Mouse (Mus musculus) heart, adult 2 months (tissue): ENCODE measurements around the gene Tpd52l2. TPM values are rescaled to one million over a fixed set of nuclear protein-coding genes. Genes with fewer than 3 reads are reported as not detected.

Experiments used
- DNase-seq, 2 experiments: peaks; one replicate each; pipeline ENCODE4 v3.0.0; 2021
- H3K27ac ChIP-seq: fragments of 200-600 bp; 2 replicates; pipeline ENCODE4 v1.8.1; 2022
- H3K27me3 ChIP-seq: fragments of 200-500 bp; 2 replicates; pipeline ENCODE4 v1.6.1; 2012; ENCODE audit warnings: mild to moderate bottlenecking, low read length, inconsistent platforms, mixed read lengths; ENCODE audit not compliant: control insufficient read depth, insufficient read depth
- H3K36me3 ChIP-seq: fragments of 200-500 bp; 2 replicates; pipeline ENCODE4 v1.6.1; 2012; ENCODE audit warnings: low read length, inconsistent platforms; ENCODE audit not compliant: control insufficient read depth, insufficient read depth
- H3K4me1 ChIP-seq: fragments of 200-500 bp; 2 replicates; pipeline ENCODE4 v1.6.1; 2011; ENCODE audit warnings: low read length; ENCODE audit not compliant: control insufficient read depth, insufficient read depth
- H3K4me3 ChIP-seq: fragments of 200-600 bp; 2 replicates; pipeline ENCODE4 v1.8.1; 2022
- H3K79me2 ChIP-seq: fragments of 200-500 bp; replicated peaks from 2 replicates; pipeline ENCODE4 v1.6.1; 2012; ENCODE audit warnings: mild to moderate bottlenecking, inconsistent platforms, low read length, moderate library complexity, mixed read lengths; ENCODE audit not compliant: control insufficient read depth, insufficient read depth
- H3K9ac ChIP-seq: fragments of 200-500 bp; 2 replicates; pipeline ENCODE4 v1.6.1; 2012; ENCODE audit warnings: low read depth, mild to moderate bottlenecking, control low read depth, inconsistent platforms, low read length, mixed read lengths
- CTCF ChIP-seq: fragments of 200-600 bp; IDR thresholded peaks from 2 replicates; pipeline ENCODE4 v1.8.1; 2022; ENCODE audit warnings: antibody characterized with exemption, mild to moderate bottlenecking, moderate library complexity
- EP300 ChIP-seq: fragments of 200-500 bp; IDR thresholded peaks from 2 replicates; pipeline ENCODE4 v1.6.1; 2011; ENCODE audit warnings: low read depth, low read length, control low read depth; ENCODE audit not compliant: insufficient read depth
- POLR2A ChIP-seq: fragments of 200-500 bp; IDR thresholded peaks from 2 replicates; pipeline ENCODE4 v1.6.1; 2011; ENCODE audit warnings: mild to moderate bottlenecking, low read depth, low read length, control low read depth; ENCODE audit not compliant: insufficient read depth
- WGBS: fragments of 180-500 bp; shearing (Covaris S2); methylation state at CpG from one replicate; pipeline ENCODE4 v1.1.7; 2018; 5-methylcytosine and 5-hydroxymethylcytosine counted together
- intact Hi-C: fragments of 180-260 bp; cut with DNase I; formaldehyde crosslinking; loops from one replicate; pipeline ENCODE4 v1.15.1; 2025
- polyA plus RNA-seq: library from polyadenylated mRNA; depleted of rRNA; stranded (reverse); fragments of >200 nt; gene quantifications from 2 replicates; pipeline ENCODE4 v1.2.3, GENCODE M21; 2012
- total RNA-seq, 2 experiments: library from RNA; stranded (reverse); gene quantifications; 2 replicates each; pipeline ENCODE4 v1.2.3; 2021

The Tpd52l2 gene
- total and polyA plus RNA-seq, 3 experiments, result 56.8 to 61.1 (median 58.7) TPM

DNA sequence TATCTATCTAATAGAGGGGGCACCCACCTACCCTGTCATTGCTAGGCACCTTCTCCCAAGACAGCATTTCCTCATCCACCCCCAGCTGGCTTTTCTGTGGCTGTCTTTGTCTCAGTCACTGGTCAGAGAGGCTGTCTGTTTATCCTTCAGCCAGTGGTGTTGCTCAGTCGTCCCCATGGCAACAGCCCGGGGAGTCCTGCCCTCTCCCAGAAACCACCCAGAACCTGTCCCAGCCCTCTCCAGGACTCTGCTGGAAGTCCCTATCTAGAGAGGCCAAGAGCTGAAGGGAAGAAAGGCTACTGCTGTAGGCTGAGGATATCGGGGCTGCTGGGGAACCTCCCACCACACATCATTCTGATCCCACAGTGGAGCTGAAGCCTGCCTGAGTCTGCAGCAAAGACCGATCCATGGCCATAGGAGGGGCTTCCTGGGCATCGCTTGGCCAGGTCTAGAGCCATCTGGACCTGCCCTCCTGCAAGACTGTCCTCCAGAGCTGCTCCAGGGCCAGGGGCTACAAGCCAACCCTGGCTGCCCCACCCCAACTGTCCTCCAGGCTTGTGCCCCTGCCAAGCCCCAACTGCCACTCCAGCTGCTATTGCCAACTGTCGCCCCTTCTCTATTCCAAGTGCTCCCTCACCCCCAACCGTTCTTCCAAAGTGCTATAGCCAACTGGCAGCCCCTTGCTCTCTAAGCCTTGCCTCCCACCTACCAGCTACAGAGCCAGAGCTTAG is 33.8 kb upstream of the Tpd52l2 start:
- peak; percentile 56 to 74 for DNase-seq
- no peaks in the 10 kb centered on the region for H3K36me3 ChIP-seq
- peaks cover 9% of the 10 kb centered on the region for H3K4me1 ChIP-seq
- H3K79me2 ChIP-seq, result no peaks in the 10 kb centered on the region
- TF ChIP-seq EP300 (no peak), CTCF (no peak), POLR2A (no peak)
- no peaks in the 10 kb centered on the region for H3K27me3 ChIP-seq
- H3K4me3 ChIP-seq, result no peak overlapping the region
- whole genome bisulfite sequencing, result 25% methylated on average over 7 of the region's 7 CpGs
- intact Hi-C loops, result no loop called here
- no peak overlapping the region for H3K9ac ChIP-seq
- H3K27ac ChIP-seq, result no peak overlapping the region; the same call in 1 of the 2 replicates

DNA sequence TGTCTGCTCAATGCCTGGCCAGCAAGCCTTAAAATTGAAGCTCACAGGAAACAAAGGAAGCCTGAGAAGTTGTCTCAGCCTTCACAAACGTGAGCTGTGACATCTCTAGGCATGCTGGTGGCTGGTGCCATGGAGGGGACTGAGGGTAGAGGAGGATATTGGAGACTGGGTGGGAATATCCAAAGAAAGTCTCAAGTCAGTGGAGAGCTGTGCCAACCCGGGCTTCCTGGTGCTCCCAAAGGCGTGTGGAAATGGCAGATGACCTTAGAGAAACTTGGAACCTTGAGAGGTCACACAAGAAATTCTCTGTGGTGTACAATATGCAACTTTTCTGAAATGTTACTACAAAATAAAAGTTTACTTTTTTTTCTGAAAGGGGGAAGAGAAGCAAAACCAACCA is 31.5 kb upstream of the Tpd52l2 start:
- intact Hi-C loops, result no loop called here
- Histone ChIP-seq H3K9ac (no peak overlapping the region), H3K27me3 (no peaks in the 10 kb centered on the region), H3K4me3 (no peak overlapping the region), H3K79me2 (no peaks in the 10 kb centered on the region), H3K36me3 (no peaks in the 10 kb centered on the region), H3K4me1 (peaks cover 12% of the 10 kb centered on the region), H3K27ac (no peak overlapping the region)
- DNase-seq, result no peak
- no peak for TF ChIP-seq EP300
- no peak for TF ChIP-seq CTCF
- TF ChIP-seq POLR2A, result no peak
- 49% methylated on average over 3 of the region's 3 CpGs for WGBS

DNA sequence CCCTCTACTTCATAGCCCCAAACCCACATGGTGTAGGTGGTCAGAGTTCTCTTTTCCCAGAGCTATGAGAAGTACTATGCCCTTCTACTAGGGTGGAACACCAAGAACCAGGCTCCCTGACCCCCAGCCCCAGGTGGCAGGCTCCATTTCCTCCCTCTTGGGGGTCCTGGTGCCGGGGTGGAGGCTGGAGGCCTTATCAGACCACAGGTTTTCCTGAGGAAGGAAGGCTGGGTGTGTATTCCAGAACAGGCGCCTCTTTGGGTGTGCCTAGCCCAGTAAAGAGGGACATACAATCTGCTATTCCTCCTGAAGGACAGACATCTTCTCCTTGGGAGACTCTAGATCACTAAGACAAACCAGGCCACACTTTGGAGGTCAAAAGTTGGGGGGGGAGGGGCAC is 26.7 kb upstream of the Tpd52l2 start:
- H3K4me1 ChIP-seq, result peaks cover 25% of the 10 kb centered on the region
- peaks cover 4% of the 10 kb centered on the region for H3K36me3 ChIP-seq
- 38% methylated on average over 2 of the region's 2 CpGs for WGBS
- no peaks in the 10 kb centered on the region for H3K79me2 ChIP-seq
- intact Hi-C loops, result loop anchor here (2.0 to 5.0 kb wide), 2 partner anchors 15 to 202 kb away; partner anchors contain the start of gene Sox18
- H3K9ac ChIP-seq, result no peak overlapping the region
- peak; percentile 67; the same call in 1 of the 2 replicates for TF ChIP-seq EP300
- TF ChIP-seq CTCF, result no peak
- H3K4me3 ChIP-seq, result no peak overlapping the region
- H3K27me3 ChIP-seq, result no peaks in the 10 kb centered on the region
- peak overlapping the region; percentile 89 for H3K27ac ChIP-seq
- DNase-seq, result peak; percentile 61 to 67

DNA sequence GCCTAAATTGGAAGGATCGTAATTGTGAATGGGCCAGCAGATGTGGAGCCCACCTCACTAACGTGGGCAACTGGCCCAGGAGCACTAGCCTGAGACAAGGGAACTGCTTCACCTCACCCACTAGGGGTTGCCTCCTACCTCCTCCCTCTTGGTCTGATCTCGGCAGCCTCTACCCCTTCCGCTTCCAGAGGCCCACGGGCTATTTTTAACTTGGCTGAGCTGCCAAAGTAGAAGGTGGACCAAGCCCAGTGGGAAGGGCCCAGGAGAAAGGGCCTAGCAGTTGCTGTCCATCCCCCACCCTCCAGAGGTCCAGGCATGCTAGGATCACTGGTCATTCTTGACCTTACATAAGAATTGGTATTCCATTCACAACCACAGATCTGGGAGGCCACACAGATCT is 25.7 kb upstream of the Tpd52l2 start:
- TF ChIP-seq CTCF (peak; percentile 50), EP300 (peak; percentile 65; the same call in 1 of the 2 replicates), POLR2A (peak; percentile 49; the same call in 1 of the 2 replicates)
- Histone ChIP-seq H3K27me3 (no peaks in the 10 kb centered on the region), H3K4me1 (peaks cover 25% of the 10 kb centered on the region), H3K9ac (peak overlapping the region; percentile 41; the same call in 1 of the 2 replicates), H3K79me2 (no peaks in the 10 kb centered on the region), H3K27ac (peak overlapping the region; percentile 89), H3K36me3 (peaks cover 4% of the 10 kb centered on the region), H3K4me3 (no peak overlapping the region)
- WGBS, result 8% methylated on average over 5 of the region's 5 CpGs
- intact Hi-C loops, result loop anchor here (2.0 to 5.0 kb wide), 2 partner anchors 14 to 201 kb away; partner anchors contain the start of gene Sox18
- DNase-seq, result peak; percentile 77 to 85

DNA sequence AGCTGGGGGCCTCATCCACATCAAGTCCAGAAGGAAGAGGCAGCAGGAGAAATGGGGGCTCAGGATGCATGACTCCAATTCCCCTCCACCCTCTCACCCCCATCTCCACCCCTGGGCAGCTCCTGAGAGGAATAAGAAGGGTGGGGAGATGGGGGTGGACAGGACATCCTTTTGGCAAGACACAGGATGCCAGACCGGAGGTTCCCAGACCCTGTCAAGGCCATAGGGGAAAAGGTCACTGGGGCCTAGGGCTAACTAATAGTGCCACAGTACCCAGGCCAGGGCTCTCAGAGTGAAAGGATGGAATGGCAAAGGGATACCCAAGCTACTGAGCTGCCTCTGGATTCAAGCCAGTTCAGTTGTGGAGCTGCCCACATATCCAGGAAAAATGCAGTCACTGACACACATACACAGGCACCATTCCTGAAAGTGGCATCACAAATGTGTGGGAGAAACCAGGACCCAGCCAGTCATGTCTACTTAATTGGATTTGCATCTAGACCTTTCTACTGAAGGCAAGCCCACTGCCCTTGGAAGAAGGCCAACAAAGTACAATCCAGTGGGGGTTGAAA is 24.6 kb upstream of the Tpd52l2 start:
- WGBS, result 34% methylated on average over 1 of the region's 1 CpGs
- Histone ChIP-seq H3K36me3 (peaks cover 4% of the 10 kb centered on the region), H3K9ac (no peak overlapping the region), H3K27ac (peak overlapping the region; percentile 89), H3K4me1 (peaks cover 25% of the 10 kb centered on the region), H3K79me2 (no peaks in the 10 kb centered on the region), H3K4me3 (no peak overlapping the region), H3K27me3 (no peaks in the 10 kb centered on the region)
- intact Hi-C loops, result loop anchor here (5.0 kb wide), 1 partner anchor 200 kb away; the partner anchor contains the start of gene Sox18
- peak; percentile 55 for DNase-seq
- TF ChIP-seq POLR2A (no peak), EP300 (no peak), CTCF (no peak)

DNA sequence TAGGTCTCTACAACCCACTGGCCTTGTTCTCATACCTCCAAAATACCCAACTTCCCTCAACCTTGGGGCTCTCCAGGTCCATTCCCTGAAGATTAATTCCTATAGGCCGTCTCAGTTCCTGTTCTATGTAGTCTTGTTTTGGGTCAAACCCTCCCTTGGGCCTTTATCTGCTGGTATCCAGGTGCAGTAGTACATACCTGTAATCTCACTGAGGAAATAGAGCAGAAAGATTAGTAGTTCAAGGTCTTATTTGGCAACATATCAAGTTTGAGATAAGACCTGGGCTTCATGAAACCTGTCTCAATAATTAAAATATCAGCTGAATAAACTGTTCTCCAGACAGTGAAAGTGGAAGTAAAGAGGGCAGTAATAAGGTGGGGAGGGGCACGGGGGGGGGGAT is 13.8 kb upstream of the Tpd52l2 start:
- Histone ChIP-seq H3K4me3 (no peak overlapping the region), H3K27ac (peak overlapping the region; percentile 76), H3K27me3 (no peaks in the 10 kb centered on the region), H3K4me1 (peaks cover 27% of the 10 kb centered on the region), H3K79me2 (no peaks in the 10 kb centered on the region), H3K36me3 (peaks cover 6% of the 10 kb centered on the region), H3K9ac (no peak overlapping the region)
- DNase-seq, result no peak
- intact Hi-C loops, result loop anchor here (1.0 kb wide), 1 partner anchor 25 kb away; no protein-coding TSS in a partner anchor
- TF ChIP-seq POLR2A, result no peak
- no peak for TF ChIP-seq EP300
- TF ChIP-seq CTCF, result no peak
- 16% methylated on average over 2 of the region's 2 CpGs for WGBS
